Mouse (Mus musculus) testis, postnatal 14 days (tissue): ENCODE measurements around the gene Gm49368.

Experiments
- DNase-seq: peaks from one replicate; pipeline ENCODE4 v3.0.0; 2021; ENCODE audit warnings: low spot score

Gm49368 gene

GRCm38 (mm10) chr7:128057860-128058259, 4.6 kb upstream of the Gm49368 start:
- DNase-seq, result no peak

GRCm38 (mm10) chr7:128058576-128058975, 3.9 kb upstream of the Gm49368 start:
- no peak for DNase-seq

- DNase-seq, result no peak
These were observed 3.4 kb upstream of the Gm49368 start for GRCm38 (mm10) chr7:128059091-128059490.

GRCm38 (mm10) chr7:128063211-128063781, 813 bp downstream of the Gm49368 start:
- DNase-seq, result no peak

- DNase-seq, result no peak
These were observed 3.1 kb downstream of the Gm49368 start for GRCm38 (mm10) chr7:128065547-128065946.

GRCm38 (mm10) chr7:128067847-128068246, 5.4 kb downstream of the Gm49368 start:
- no peak for DNase-seq

- DNase-seq, result no peak
These were observed 7.4 kb downstream of the Gm49368 start for GRCm38 (mm10) chr7:128069844-128070243.

- DNase-seq, result no peak
These were observed 9.3 kb downstream of the Gm49368 start for GRCm38 (mm10) chr7:128071816-128072215.

GRCm38 (mm10) chr7:128080012-128080411, 17.5 kb downstream of the Gm49368 start:
- no peak for DNase-seq

GRCm38 (mm10) chr7:128089141-128089540, 26.7 kb downstream of the Gm49368 start:
- DNase-seq, result no peak

GRCm38 (mm10) chr7:128098135-128098534, 35.7 kb downstream of the Gm49368 start:
- no peak for DNase-seq

GRCm38 (mm10) chr7:128100742-128101357, 38.4 kb downstream of the Gm49368 start:
- DNase-seq, result no peak

GRCm38 (mm10) chr7:128105246-128105645, 42.8 kb downstream of the Gm49368 start:
- no peak for DNase-seq

GRCm38 (mm10) chr7:128107462-128107861, 45.0 kb downstream of the Gm49368 start:
- DNase-seq, result no peak

GRCm38 (mm10) chr7:128110314-128110713, 47.8 kb downstream of the Gm49368 start:
- DNase-seq, result no peak

GRCm38 (mm10) chr7:128112131-128112530, 49.6 kb downstream of the Gm49368 start:
- DNase-seq, result no peak

- no peak for DNase-seq
These were observed 52.1 kb downstream of the Gm49368 start for GRCm38 (mm10) chr7:128114371-128115105.

- no peak for DNase-seq
These were observed 52.9 kb downstream of the Gm49368 start for GRCm38 (mm10) chr7:128115211-128115958.

GRCm38 (mm10) chr7:128116396-128116795, 53.9 kb downstream of the Gm49368 start:
- no peak for DNase-seq

- DNase-seq, result no peak
These were observed 57.4 kb downstream of the Gm49368 start for GRCm38 (mm10) chr7:128119726-128120490.

GRCm38 (mm10) chr7:128128741-128129720, 66.5 kb downstream of the Gm49368 start, which contains the start of gene Itgax:
TSS of gene Itgax (plus strand) at chr7:128129547.
- no peak for DNase-seq
